Mouse (Mus musculus) stomach, postnatal 0 days (tissue): ENCODE results near the gene Kcnd2. TPM values are rescaled to one million over a fixed set of nuclear protein-coding genes. Genes with fewer than 3 reads are reported as not detected.
A peak's percentile ranks its signal among the peaks of the same experiment; 100 is the strongest.

Experiments
- ATAC-seq: fragments of 200-750 bp; cut with Nextera tagmentation; 2 replicates; pipeline ENCODE4 v1.8.0; 2017; ENCODE audit not compliant: low FRiP score, low TSS enrichment
- DNase-seq: peaks from one replicate; pipeline ENCODE4 v3.0.0-alpha.2; 2016; ENCODE audit warnings: low spot score
- H3K27ac ChIP-seq: fragments of 300-500 bp; sonication (generic); replicated peaks from 2 replicates; pipeline ENCODE4 v1.5.1; 2014; ENCODE audit warnings: mild to moderate bottlenecking, control low read depth
- H3K27me3 ChIP-seq: fragments of 300-500 bp; sonication (generic); 2 replicates; pipeline ENCODE4 v1.6.1; 2014; ENCODE audit warnings: low read length; ENCODE audit not compliant: control insufficient read depth, insufficient read depth
- H3K36me3 ChIP-seq: fragments of 300-500 bp; sonication (generic); 2 replicates; pipeline ENCODE4 v1.6.1; 2014; ENCODE audit warnings: low read length, mixed read lengths; ENCODE audit not compliant: control insufficient read depth, insufficient read depth
- H3K4me1 ChIP-seq: fragments of 300-500 bp; sonication (generic); replicated peaks from 2 replicates; pipeline ENCODE4 v1.6.1; 2014; ENCODE audit warnings: antibody characterized with exemption; ENCODE audit not compliant: control insufficient read depth, insufficient read depth
- H3K4me2 ChIP-seq: fragments of 300-500 bp; sonication (generic); replicated peaks from 2 replicates; pipeline ENCODE4 v1.6.1; 2014; ENCODE audit warnings: low read depth, mild to moderate bottlenecking, control low read depth, moderate library complexity
- H3K4me3 ChIP-seq: fragments of 300-500 bp; sonication (generic); 2 replicates; pipeline ENCODE4 v1.5.1; 2014; ENCODE audit warnings: low read depth, low read length, control low read depth
- H3K9ac ChIP-seq: fragments of 300-500 bp; sonication (generic); 2 replicates; pipeline ENCODE4 v1.6.1; 2014; ENCODE audit warnings: mild to moderate bottlenecking, low read length, control low read depth, mixed read lengths
- H3K9me3 ChIP-seq: fragments of 300-500 bp; sonication (generic); 2 replicates; pipeline ENCODE4 v1.6.1; 2016; ENCODE audit warnings: low read length; ENCODE audit not compliant: control insufficient read depth
- CTCF ChIP-seq: IDR thresholded peaks from 2 replicates; pipeline ENCODE4 v1.5.1; 2016; ENCODE audit warnings: antibody characterized with exemption, low read depth, mild to moderate bottlenecking, moderate library complexity
- EP300 ChIP-seq: optimal IDR thresholded peaks from 2 replicates; pipeline ENCODE3; 2016; ENCODE audit warnings: antibody characterized with exemption
- WGBS: fragments of 180-500 bp; shearing (Covaris S2); extraction: QIAGEN DNeasy Blood & Tissue Kit; methylation state at CpG from one replicate; pipeline ENCODE4 v1.1.7; 2014; 5-methylcytosine and 5-hydroxymethylcytosine counted together
- polyA plus RNA-seq: library from polyadenylated mRNA; unstranded; fragments of >200 nt; fragmentation: Nextera tagmentation; extraction: Ambion mirVana; gene quantifications from 2 replicates; pipeline ENCODE4 v1.2.1, GENCODE M21; 2015

The Kcnd2 gene
- 0.24 and 0.27 TPM in 2 replicates for polyA plus RNA-seq

DNA sequence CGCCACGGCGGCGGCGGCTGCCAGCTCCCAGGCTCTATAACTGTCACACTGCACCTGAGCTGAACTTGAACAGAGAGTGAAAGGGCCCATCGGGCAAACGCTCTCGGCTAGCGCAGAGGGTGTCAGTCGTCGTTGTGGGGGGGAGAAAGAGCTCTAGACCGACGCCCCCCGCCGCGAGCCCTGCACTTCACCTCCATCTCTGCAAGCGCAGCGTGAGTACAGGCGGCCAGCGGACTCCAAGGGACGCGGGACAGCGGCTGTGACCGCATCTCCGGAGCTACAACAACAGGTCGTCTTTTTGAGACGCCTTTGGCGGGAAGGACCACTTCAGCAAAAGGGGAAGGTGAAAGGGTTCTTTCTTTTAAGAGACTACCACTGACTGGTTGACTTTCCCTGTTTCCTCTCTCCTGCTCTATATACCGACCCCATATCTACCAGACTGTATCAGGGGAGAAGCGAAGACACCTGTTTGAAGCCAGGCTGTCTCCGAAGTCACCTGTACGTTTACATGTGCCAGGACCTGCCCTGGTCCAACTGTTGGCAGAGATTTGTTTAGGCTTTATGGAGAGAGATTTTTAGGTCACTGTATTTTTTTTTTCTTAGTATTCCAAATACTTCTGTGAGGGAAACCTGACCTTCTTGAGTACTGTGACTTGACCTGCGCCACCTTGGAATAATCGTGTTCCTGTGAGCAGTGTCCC is at the start of gene Kcnd2:
Kcnd2 (plus strand) TSS at position 13 of the 701 bp plus-strand sequence.
- no peaks in the 10 kb centered on the region for H3K9me3 ChIP-seq
- peak within 1 kb of the TSS; percentile 58 for H3K4me3 ChIP-seq
- H3K4me2 ChIP-seq: peak within 1 kb of the TSS; percentile 92
- ATAC-seq (no peak), DNase-seq (no peak)
- peak within 1 kb of the TSS; percentile 27; the same call in 1 of the 2 replicates for H3K9ac ChIP-seq
- no peaks in the 10 kb centered on the region for H3K4me1 ChIP-seq
- 11% methylated on average over 34 of the region's 34 CpGs for WGBS
- H3K27ac ChIP-seq: no peak within 1 kb of the TSS
- TF ChIP-seq EP300 (no peak), CTCF (no peak)
- no peaks in the 10 kb centered on the region for H3K27me3 ChIP-seq
- H3K36me3 ChIP-seq: no peaks in the 10 kb centered on the region

DNA sequence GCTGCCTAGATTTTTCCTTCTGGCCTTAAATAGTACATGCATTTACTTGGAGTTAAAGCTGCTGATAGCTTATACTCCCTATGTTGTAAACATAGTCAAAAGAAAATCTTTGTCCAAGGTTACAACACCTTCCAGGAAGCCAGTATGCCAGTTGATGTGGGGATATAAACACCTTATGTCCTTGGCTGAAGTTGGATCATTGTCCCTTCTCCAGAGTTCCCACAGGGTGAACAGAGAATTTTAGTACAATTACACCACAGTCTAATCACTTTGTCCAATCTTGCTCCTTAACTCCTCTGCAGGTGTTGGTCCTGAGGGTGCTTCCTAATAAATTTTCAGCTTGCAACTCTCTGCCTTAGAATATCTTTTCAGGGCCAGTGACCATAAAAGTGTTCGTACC is 48.7 kb upstream of the Kcnd2 start:
- no peaks in the 10 kb centered on the region for H3K36me3 ChIP-seq
- H3K9ac ChIP-seq: no peak overlapping the region
- ATAC-seq: no peak
- DNase-seq: no peak
- H3K27ac ChIP-seq: no peak overlapping the region
- no peaks in the 10 kb centered on the region for H3K4me1 ChIP-seq
- TF ChIP-seq CTCF: no peak
- no peak for TF ChIP-seq EP300
- H3K27me3 ChIP-seq: no peaks in the 10 kb centered on the region
- H3K9me3 ChIP-seq: no peaks in the 10 kb centered on the region
- 66% methylated on average over 1 of the region's 1 CpGs for WGBS
- H3K4me2 ChIP-seq: no peak overlapping the region
- H3K4me3 ChIP-seq: no peak overlapping the region

DNA sequence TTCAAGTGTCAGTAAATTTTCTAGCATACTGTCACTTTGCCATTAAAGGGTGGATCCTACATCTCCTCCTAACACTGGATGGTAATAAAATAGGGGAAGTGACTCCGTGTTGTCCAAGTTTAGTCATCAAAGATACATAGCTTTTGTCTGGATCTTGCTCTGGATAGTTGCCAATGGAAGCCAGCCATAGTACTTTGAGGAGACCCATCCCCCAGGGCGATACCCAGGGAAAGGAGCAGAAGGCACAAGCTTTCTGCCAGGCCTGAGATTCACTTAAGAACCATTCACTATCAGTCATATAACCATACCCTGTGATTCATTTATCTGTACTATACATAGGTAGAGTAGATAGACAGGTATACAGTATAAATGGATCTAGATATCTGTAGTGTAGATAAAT is 20.0 kb upstream of the Kcnd2 start:
- no peak for TF ChIP-seq EP300
- no peak for TF ChIP-seq CTCF

DNA sequence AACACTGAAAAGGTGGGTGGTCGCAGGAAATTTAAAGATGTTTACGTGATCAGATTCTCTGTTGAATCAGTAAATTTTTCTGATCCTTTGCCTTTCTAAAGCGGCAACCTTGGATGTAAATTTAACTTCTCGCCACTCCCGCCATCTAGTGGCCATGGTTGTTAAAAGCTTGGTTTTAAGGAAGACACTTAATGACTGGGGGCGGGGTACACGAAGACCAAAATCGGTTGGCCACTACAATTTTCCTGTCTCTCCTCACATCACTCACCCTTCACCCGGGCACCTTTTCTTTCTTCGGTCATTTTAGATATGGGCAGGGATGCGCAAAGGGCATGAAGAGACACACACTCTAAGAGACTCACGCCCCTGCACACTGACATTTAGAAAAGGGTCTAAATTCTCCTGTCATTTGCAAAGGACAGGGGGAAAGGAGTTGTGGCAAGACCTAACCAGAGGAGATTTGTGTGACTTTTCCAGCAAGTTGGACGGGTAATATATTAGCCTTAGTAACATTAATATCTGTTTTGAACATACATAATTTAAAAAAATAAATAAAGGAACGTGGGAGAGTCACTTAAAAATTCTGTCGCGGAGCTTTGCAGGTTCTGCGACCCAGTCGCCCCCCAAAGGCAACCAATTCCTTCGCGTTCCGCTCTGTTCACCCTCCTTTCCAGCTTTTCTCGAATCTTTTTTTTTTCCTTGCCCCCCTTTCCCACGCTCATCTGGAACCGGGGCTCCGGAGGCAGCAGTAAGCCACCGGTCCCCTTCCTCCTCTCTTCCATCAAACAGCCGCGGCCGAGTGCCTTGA is 1.2 kb upstream of the Kcnd2 start:
- under 1% methylated on average over 29 of the region's 29 CpGs for WGBS
- DNase-seq: peak; percentile 45

More for the DNA sequence above, 20.0 kb upstream of the Kcnd2 start:
- Histone ChIP-seq H3K4me3 (no peak overlapping the region), H3K36me3 (no peaks in the 10 kb centered on the region), H3K9ac (no peak overlapping the region), H3K27ac (no peak overlapping the region), H3K9me3 (no peaks in the 10 kb centered on the region), H3K27me3 (no peaks in the 10 kb centered on the region), H3K4me2 (no peak overlapping the region), H3K4me1 (no peaks in the 10 kb centered on the region)
- no peak for ATAC-seq
- no peak for DNase-seq
- WGBS: 52% methylated on average over 2 of the region's 2 CpGs

DNA sequence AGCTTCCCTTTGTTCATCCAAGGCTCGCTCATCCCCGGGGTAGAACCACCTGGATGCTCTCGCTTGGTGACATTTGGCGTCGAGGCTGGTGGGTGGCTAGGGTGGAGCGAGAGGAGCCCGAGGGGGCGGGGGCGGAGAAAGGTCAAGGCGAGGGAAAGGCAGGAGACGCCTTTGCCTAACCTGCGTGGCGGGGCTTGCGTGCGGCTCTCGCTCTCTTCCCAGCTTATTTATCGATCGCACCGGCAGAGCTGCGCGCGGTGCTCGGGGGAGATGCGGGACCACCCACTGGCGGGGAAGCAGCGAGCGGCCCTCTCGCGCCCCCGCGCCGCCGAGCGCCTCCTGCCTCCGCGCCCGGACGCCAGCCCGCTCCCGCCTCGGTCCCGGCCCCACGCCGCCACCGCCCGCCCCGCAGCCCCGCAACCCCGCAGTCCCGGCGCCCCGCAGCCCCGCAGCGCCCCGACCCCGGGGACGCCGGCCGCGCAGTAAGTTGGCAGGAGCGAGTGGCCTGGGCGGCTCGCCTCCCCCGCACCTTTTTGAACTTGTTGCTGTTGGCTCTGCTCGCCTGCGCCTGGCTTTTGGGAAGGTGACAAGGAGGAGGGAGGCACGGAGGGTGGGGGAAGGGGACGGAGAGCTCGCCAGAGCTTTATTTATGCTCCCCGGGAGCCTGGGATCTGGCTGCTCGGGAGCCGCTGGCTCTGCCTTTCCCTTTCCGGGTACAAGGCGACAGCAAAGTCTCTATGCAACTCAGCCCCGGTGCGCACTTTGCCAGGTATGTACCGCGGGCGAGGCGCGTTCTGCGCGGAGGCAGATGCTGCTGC is 421 bp upstream of the Kcnd2 start:
- Histone ChIP-seq H3K4me1 (no peaks in the 10 kb centered on the region), H3K4me3 (peak overlapping the region; percentile 58), H3K9ac (peak overlapping the region; percentile 27; the same call in 1 of the 2 replicates), H3K27ac (no peak overlapping the region), H3K4me2 (peak overlapping the region; percentile 92), H3K27me3 (no peaks in the 10 kb centered on the region), H3K9me3 (no peaks in the 10 kb centered on the region), H3K36me3 (no peaks in the 10 kb centered on the region)
- WGBS: 0% methylated on average over 55 of the region's 83 CpGs
- ATAC-seq: 0 out of 2 replicates have a peak, but pooled peaks have one; percentile 56
- no peak for TF ChIP-seq CTCF
- TF ChIP-seq EP300: no peak
- peak; percentile 43 for DNase-seq

More for the DNA sequence above, 1.2 kb upstream of the Kcnd2 start:
- Histone ChIP-seq H3K9me3 (no peaks in the 10 kb centered on the region), H3K27ac (no peak overlapping the region), H3K4me1 (no peaks in the 10 kb centered on the region), H3K36me3 (no peaks in the 10 kb centered on the region), H3K27me3 (no peaks in the 10 kb centered on the region), H3K4me2 (peak overlapping the region; percentile 92), H3K4me3 (peak overlapping the region; percentile 58), H3K9ac (no peak overlapping the region)
- ATAC-seq: no peak
- TF ChIP-seq CTCF: peak; percentile 82
- TF ChIP-seq EP300: no peak
